Mouse (Mus musculus) heart, embryonic 11.5 days (tissue): Measurements from ENCODE around the gene Akap13. TPM values are rescaled to one million over a fixed set of nuclear protein-coding genes. Genes with fewer than 3 reads are reported as not detected.
"Not testable (repeated sequence)": the region's sequence is repeated elsewhere in the genome, so short reads cannot be mapped to it uniquely, and the experiment has no call there.

ENCODE experiments used
- ATAC-seq: fragments of 200-750 bp; cut with Nextera tagmentation; replicated peaks from 2 replicates; pipeline ENCODE4 v1.8.0; 2017; ENCODE audit warnings: moderate library complexity; ENCODE audit not compliant: insufficient number of reproducible peaks, low FRiP score, low TSS enrichment
- H3K27ac ChIP-seq: fragments of 300-500 bp; sonication (generic); 2 replicates; pipeline ENCODE4 v1.5.1; 2014; ENCODE audit warnings: mild to moderate bottlenecking, low read depth, low read length
- H3K27me3 ChIP-seq: fragments of 300-500 bp; sonication (generic); 2 replicates; pipeline ENCODE4 v1.6.1; 2014; ENCODE audit warnings: mild to moderate bottlenecking, low read length, mixed read lengths; ENCODE audit not compliant: control insufficient read depth, insufficient read depth
- H3K36me3 ChIP-seq: fragments of 300-500 bp; sonication (generic); 2 replicates; pipeline ENCODE4 v1.6.1; 2014; ENCODE audit warnings: mild to moderate bottlenecking, low read length, moderate library complexity, mixed read lengths; ENCODE audit not compliant: control insufficient read depth, insufficient read depth
- H3K4me1 ChIP-seq: fragments of 300-500 bp; sonication (generic); 2 replicates; pipeline ENCODE4 v1.6.1; 2014; ENCODE audit warnings: low read length; ENCODE audit not compliant: control insufficient read depth, insufficient read depth
- H3K4me2 ChIP-seq: fragments of 300-500 bp; sonication (generic); 2 replicates; pipeline ENCODE4 v1.6.1; 2014; ENCODE audit warnings: mild to moderate bottlenecking, moderate library complexity
- H3K4me3 ChIP-seq: fragments of 300-500 bp; sonication (generic); 2 replicates; pipeline ENCODE4 v1.5.1; 2014; ENCODE audit warnings: low read depth, low read length
- H3K9ac ChIP-seq: fragments of 300-500 bp; sonication (generic); 2 replicates; pipeline ENCODE4 v1.6.1; 2014; ENCODE audit warnings: mild to moderate bottlenecking, low read depth, low read length, moderate library complexity
- H3K9me3 ChIP-seq: fragments of 300-500 bp; sonication (generic); replicated peaks from 2 replicates; pipeline ENCODE4 v1.6.1; 2016; ENCODE audit warnings: low read length; ENCODE audit not compliant: control insufficient read depth
- WGBS: fragments of 180-500 bp; shearing (Covaris S2); extraction: QIAGEN DNeasy Blood & Tissue Kit; methylation state at CpG from one replicate; pipeline ENCODE4 v1.1.7; 2014; ENCODE audit not compliant: insufficient replicate concordance; 5-methylcytosine and 5-hydroxymethylcytosine counted together
- polyA plus RNA-seq: library from polyadenylated mRNA; unstranded; fragments of >200 nt; fragmentation: Nextera tagmentation; extraction: Ambion mirVana; gene quantifications from 2 replicates; pipeline ENCODE4 v1.2.1, GENCODE M21; 2014

Gene Akap13
- polyA plus RNA-seq, 1 experiment from 2014 or later: 68.1 TPM

DNA sequence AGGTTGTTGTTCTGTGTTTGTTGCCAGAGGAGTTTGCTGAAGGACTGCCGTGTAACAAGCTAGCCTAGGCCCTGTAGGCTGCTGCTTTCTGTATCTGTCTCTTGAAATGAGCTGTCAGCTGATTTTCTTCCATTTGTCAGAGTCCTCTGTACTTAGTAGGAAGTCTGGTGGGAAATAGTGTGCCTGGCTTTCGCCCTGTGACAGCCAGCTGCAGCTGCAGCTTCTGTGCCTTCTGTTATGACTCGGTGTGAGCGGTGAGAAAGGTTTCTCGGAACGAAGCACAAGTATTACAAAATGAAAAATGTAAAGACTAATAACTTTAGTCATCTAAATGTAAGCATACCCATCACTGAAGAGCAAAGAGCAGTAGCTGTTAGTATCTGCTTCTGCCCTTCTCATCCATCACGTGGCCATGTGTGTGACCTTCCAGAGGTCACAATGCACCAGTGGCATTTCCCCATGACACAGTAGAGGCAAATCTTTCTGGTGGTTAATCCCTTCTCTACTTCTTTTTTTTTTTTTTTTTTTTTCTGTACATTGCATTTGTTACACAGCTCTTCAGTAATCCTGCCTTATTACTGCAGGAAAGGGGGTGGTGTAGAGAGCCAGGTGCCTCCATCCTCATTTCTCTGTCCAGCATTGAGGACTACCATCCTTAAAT lies 289.8 kb downstream of the Akap13 start:
- Histone ChIP-seq H3K36me3 (peaks cover 41% of the 10 kb centered on the region), H3K27me3 (no peaks in the 10 kb centered on the region), H3K4me3 (no peak overlapping the region), H3K4me2 (no peak overlapping the region), H3K4me1 (peaks cover 20% of the 10 kb centered on the region; the same call in 1 of the 2 replicates), H3K9me3 (no peaks in the 10 kb centered on the region), H3K27ac (no peak overlapping the region), H3K9ac (no peak overlapping the region)
- no peak for ATAC-seq
- WGBS: 64% methylated on average over 7 of the region's 7 CpGs

DNA sequence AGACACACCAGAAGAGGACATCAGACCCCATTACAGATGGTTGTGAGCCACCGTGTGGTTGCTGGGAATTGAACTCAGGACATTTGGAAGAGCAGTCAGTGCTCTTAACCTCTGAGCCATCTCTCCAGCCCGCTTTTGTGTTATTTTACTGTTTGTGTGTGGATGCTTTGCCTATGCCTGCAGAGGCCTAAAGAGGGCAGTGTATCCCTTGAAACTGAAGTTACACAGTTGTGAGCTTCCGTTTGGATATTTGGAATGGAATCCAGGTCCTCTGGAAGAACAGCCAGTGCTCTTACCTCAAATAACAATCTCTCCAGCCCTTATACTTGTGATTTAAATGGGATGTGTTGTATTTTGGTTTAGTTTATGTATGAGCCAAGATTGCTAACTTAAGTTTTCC lies 290.6 kb downstream of the Akap13 start:
- 67% methylated on average over 3 of the region's 3 CpGs for WGBS
- H3K4me3 ChIP-seq, H3K27me3 ChIP-seq, ATAC-seq, H3K4me2 ChIP-seq, H3K9ac ChIP-seq, H3K9me3 ChIP-seq, H3K27ac ChIP-seq: not testable (repeated sequence)
- peaks cover 26% of the 10 kb centered on the region for H3K4me1 ChIP-seq
- peaks cover 47% of the 10 kb centered on the region for H3K36me3 ChIP-seq

DNA sequence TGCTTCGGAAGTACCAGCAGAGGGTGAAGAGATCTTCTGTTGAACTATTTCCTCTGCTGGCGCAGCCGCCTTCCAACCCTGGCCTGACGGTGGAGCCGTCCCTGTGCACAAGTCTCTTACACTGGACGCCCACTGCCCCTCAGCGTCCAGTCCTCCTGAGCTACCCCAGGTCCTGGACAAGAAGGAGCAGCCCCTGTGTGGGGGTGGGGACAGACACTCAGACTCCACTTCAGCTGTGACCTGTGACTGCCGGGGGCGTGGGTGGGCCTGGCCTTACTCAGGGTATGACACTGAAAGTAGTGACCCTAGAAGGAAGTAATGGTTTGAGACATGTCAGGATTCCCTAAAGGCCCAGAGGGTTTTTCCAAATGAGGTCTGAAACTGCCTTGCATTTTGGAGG lies 295.2 kb downstream of the Akap13 start:
- H3K4me2 ChIP-seq: no peak overlapping the region
- H3K36me3 ChIP-seq: peaks cover 34% of the 10 kb centered on the region
- no peak overlapping the region for H3K4me3 ChIP-seq
- H3K4me1 ChIP-seq: peaks cover 33% of the 10 kb centered on the region
- H3K9ac ChIP-seq: no peak overlapping the region
- no peak for ATAC-seq
- no peaks in the 10 kb centered on the region for H3K27me3 ChIP-seq
- H3K9me3 ChIP-seq: no peaks in the 10 kb centered on the region
- WGBS: 75% methylated on average over 9 of the region's 9 CpGs
- peak overlapping the region; percentile 35; the same call in 1 of the 2 replicates for H3K27ac ChIP-seq

DNA sequence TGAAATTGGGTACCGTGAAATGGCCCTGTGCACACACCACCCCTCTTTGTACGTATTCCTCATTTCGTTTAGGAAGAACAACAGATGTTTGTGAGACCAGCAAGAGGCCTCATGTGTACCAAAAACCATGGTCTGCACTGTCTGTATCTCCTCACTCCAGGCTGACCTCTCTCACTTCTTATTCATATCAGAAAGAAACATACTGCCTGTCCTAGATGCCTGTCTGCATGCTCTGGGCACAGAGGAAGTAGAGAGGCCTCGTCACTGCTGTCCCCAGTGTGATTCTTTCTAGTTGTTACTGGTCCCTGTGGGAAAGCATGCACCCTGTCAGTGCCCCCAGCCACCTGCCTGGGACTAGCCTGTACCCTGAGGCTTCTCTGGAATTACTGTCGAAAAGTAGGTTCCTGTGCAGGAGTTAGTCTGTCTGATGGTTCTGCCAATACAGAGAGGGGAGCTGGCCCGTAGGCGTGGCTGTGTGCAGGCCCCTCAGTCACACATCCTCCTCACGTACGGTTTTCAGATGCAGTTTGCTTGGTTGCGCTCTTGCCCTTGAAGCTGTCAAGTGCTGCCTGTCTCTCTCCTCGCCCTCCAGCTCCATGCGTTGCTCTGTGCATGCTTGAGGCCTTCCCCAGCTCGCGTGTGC lies 295.9 kb downstream of the Akap13 start:
- Histone ChIP-seq H3K4me1 (peaks cover 33% of the 10 kb centered on the region), H3K4me2 (no peak overlapping the region), H3K27ac (peak overlapping the region; percentile 64), H3K9ac (no peak overlapping the region), H3K4me3 (no peak overlapping the region), H3K27me3 (no peaks in the 10 kb centered on the region), H3K36me3 (peaks cover 34% of the 10 kb centered on the region), H3K9me3 (no peaks in the 10 kb centered on the region)
- WGBS: 75% methylated on average over 14 of the region's 14 CpGs
- ATAC-seq: peak; percentile 36; the same call in 1 of the 2 replicates

DNA sequence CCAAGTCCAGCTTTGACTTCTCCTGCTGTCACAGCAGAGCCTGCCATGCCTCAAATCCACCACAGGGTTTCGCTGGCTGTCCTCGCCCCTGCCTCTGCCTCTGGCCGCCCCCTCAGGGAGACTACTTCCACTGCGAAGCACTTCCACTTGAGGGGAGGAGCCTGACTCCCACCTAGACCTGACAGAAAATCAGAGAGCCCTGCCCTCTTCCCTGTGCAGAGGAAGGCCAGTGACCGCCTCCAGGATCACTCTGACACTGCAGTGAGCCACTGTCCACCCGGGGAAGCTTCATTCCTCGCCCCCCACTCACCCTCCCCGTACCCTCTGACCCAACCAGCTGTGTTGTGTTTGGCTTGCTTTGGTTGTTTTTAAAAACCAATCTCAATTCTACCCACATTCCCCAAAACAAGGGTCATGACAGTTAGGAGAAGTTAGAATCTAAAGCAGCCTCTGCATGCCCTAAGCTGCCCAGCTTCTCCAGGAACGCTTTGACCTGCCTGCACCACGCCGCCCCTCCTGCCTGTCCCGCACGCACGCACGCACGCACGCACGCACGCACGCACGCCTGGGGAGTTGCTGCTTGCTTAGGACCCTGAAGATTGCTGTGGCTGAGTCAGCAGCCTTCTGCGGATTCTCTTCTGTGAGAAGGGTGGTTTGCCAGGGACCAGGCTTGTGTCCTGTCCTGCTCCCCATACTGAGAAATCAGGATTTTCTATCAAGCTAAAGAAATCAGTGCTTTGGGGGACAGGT lies 297.3 kb downstream of the Akap13 start:
- Histone ChIP-seq H3K4me2 (no peak overlapping the region), H3K27me3 (no peaks in the 10 kb centered on the region), H3K4me3 (no peak overlapping the region), H3K9me3 (no peaks in the 10 kb centered on the region), H3K27ac (no peak overlapping the region), H3K9ac (no peak overlapping the region), H3K36me3 (peaks cover 25% of the 10 kb centered on the region), H3K4me1 (peaks cover 31% of the 10 kb centered on the region)
- ATAC-seq: peak; percentile 19; the same call in 1 of the 2 replicates
- 67% methylated on average over 22 of the region's 22 CpGs for WGBS

DNA sequence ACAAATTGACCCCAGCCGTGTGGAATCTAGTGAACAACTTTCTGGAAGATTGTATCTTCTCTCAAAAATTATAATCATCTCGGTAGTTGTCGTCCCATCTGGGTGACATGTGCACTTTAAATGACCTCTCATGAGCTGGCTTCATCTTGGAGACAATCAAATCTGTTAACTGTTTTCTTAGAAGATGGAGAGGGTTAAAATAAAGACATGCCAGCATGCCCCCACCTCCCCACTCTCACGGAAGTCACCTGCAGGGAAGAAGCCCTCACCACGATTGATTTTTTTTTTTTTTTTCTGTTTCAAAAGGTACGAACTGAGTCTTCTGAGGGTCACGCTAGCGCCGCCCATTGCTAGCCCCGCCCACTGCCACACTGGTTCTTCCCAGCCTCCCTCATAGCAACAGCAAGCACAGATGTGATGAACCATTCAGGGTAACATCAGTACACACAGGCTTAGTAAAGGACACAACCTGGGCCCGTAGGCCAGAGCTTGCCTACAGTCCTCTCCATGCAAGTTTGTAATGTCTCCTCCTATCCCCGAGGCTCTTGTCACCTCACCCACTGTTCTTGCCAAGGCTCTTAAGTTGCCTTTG lies 298.0 kb downstream of the Akap13 start:
- H3K9ac ChIP-seq: no peak overlapping the region
- WGBS: 47% methylated on average over 12 of the region's 12 CpGs
- H3K9me3 ChIP-seq: no peaks in the 10 kb centered on the region
- H3K27ac ChIP-seq: no peak overlapping the region
- H3K27me3 ChIP-seq: no peaks in the 10 kb centered on the region
- H3K4me3 ChIP-seq: no peak overlapping the region
- peaks cover 20% of the 10 kb centered on the region for H3K36me3 ChIP-seq
- peaks cover 25% of the 10 kb centered on the region for H3K4me1 ChIP-seq
- H3K4me2 ChIP-seq: no peak overlapping the region
- no peak for ATAC-seq

DNA sequence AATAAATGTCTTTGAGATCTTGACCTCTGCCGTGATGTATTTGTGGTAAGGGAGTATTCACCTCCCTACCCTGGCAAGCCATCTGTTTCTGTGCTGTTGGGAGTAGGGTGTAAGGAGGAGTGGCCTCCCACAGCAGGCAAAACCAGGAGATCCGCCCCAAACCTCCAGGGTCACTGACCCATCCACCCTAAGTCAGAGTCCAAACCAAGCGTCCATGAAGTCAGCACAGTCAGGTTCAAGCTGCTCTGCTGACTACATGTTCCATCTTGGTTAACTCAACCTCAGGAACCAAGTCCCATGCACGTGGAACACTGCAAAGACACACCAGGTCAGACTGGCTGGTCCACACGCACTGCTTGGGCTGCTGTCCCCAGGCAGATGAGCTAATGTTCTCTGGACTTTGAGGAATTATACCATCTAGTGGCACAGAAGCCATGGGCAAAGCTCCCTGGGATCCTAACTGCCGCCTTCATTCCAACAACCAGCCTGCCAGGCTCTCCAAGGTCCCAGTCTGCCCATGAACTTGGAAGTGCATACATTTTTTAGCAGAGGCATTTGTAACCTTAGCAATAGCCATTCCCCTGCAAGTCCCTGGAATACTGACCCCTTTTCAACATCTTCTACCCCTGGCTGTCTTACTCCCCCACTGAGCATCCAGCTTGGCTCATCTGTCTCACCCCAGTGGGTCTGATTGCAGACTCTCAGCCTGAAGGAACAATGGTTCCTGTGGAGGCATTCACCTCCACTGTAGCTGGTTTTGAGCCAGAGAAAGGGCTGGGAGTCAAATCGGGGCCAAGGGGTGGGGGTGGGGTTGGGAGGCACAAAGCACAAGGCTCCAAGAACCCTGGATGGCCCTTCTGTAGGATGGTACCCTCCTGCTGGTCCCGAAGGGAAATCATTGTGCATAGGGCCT lies 299.5 kb downstream of the Akap13 start:
- H3K36me3 ChIP-seq: peaks cover 17% of the 10 kb centered on the region

More for the DNA sequence above, 299.5 kb downstream of the Akap13 start:
- Histone ChIP-seq H3K9me3 (no peaks in the 10 kb centered on the region), H3K27me3 (no peaks in the 10 kb centered on the region), H3K27ac (no peak overlapping the region), H3K4me1 (peaks cover 16% of the 10 kb centered on the region), H3K4me2 (no peak overlapping the region), H3K9ac (no peak overlapping the region), H3K4me3 (no peak overlapping the region)
- no peak for ATAC-seq
- WGBS: 55% methylated on average over 8 of the region's 8 CpGs
